Mouse (Mus musculus): Measurements from ENCODE around the gene Ltbp3.

Ltbp3 gene

DNA sequence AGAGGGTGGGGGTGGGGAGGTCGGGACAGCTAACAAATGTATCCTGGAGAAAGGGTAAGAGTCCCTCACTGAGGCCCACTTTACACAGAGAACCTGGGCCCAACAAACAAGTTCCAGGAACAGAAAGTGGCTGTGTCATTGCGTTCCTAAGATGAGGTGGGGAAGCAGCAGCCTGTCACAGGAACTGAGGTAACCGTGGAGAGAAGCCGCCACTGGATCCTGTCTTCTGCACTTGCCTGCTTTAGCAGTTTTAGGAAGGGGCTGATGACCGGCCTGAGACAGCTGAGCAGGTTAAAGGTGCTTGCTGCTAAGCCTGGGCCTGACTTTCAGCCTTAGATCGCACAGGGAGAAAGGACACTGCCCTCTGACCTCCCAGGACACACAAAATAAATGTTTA, 66.1 kb downstream of the Ltbp3 start:
- no peak for DNase-seq (ENCODE audit: low read depth)

DNA sequence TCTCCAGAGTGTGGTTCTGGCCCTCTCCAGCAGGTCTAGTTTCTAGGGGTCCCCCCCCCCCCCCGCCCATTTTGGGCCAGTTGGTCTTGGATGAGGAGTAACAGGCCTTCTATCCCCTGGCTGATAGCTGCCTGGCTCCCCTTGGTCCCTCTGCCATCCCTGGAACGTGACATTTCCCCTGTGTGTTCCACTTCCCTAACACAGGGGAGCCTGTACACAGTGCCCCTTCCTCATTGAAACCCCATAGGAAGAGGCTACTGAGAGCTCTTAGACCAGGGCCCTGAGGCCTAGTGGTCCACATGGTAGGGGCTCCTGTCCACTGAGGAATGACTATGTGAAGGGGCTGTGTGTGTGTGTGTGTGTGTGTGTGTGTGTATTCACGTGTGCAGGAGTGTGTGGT, 67.0 kb downstream of the Ltbp3 start:
- DNase-seq (ENCODE audit: low read depth) = no peak
